Mouse (Mus musculus) heart, embryonic 10.5 days (tissue): ENCODE data around the gene Atg4d. TPM values are rescaled to one million over a fixed set of nuclear protein-coding genes. Genes with fewer than 3 reads are reported as not detected.
A peak's percentile ranks its signal among the peaks of the same experiment; 100 is the strongest.
"Not testable (repeated sequence)": the region's sequence is repeated elsewhere in the genome, so short reads cannot be mapped to it uniquely, and the experiment has no call there.

ENCODE experiments used
- DNase-seq: peaks from one replicate; pipeline ENCODE4 v3.0.0-alpha.2; 2017; ENCODE audit warnings: low spot score
- H3K27ac ChIP-seq: fragments of 300-500 bp; sonication (generic); 2 replicates; pipeline ENCODE4 v1.5.1; 2016; ENCODE audit warnings: mild to moderate bottlenecking
- H3K27me3 ChIP-seq: fragments of 300-500 bp; sonication (generic); 2 replicates; pipeline ENCODE4 v1.6.1; 2016; ENCODE audit warnings: mild to moderate bottlenecking; ENCODE audit not compliant: poor library complexity, insufficient read depth, severe bottlenecking
- H3K36me3 ChIP-seq: fragments of 300-500 bp; sonication (generic); 2 replicates; pipeline ENCODE4 v1.6.1; 2016; ENCODE audit warnings: mild to moderate bottlenecking, moderate library complexity
- H3K4me1 ChIP-seq: fragments of 300-500 bp; sonication (generic); 2 replicates; pipeline ENCODE4 v1.6.1; 2016; ENCODE audit warnings: mild to moderate bottlenecking
- H3K4me3 ChIP-seq: fragments of 300-500 bp; sonication (generic); 2 replicates; pipeline ENCODE4 v1.5.1; 2016; ENCODE audit warnings: mild to moderate bottlenecking, moderate library complexity
- H3K9me3 ChIP-seq: fragments of 300-500 bp; sonication (generic); 2 replicates; pipeline ENCODE4 v1.6.1; 2016; ENCODE audit warnings: mild to moderate bottlenecking, moderate library complexity
- WGBS: fragments of 180-500 bp; shearing (Covaris S2); methylation state at CpG from one replicate; pipeline ENCODE4 v1.1.7; 2016; 5-methylcytosine and 5-hydroxymethylcytosine counted together
- polyA plus RNA-seq: library from polyadenylated mRNA; unstranded; fragments of >200 nt; fragmentation: Nextera tagmentation; extraction: Ambion mirVana; gene quantifications from 2 replicates; pipeline ENCODE4 v1.2.1, GENCODE M21; 2016

The Atg4d gene
- 50.6 and 57.9 TPM in 2 replicates for polyA plus RNA-seq

- 0 out of 2 replicates have a peak, but pooled peaks cover 6% of the 10 kb centered on the region for H3K27me3 ChIP-seq
- peaks cover 29% of the 10 kb centered on the region for H3K4me1 ChIP-seq
- H3K4me3 ChIP-seq: peak within 1 kb of the TSS; percentile 79
- no peaks in the 10 kb centered on the region for H3K9me3 ChIP-seq
- peaks cover 33% of the 10 kb centered on the region for H3K36me3 ChIP-seq
- peak within 1 kb of the TSS; percentile 91 for H3K27ac ChIP-seq
- WGBS: under 1% methylated on average over 49 of the region's 49 CpGs
- peak; percentile 100 for DNase-seq
Observed at GRCm38 (mm10) chr9:21265000-21265561, at the start of gene Atg4d. Gene Atg4d (plus strand): TSS chr9:21265293.

GRCm38 (mm10) chr9:21216050-21216841 is 48.8 kb upstream of the Atg4d start:
- peaks cover 8% of the 10 kb centered on the region; the same call in 1 of the 2 replicates for H3K27me3 ChIP-seq
- WGBS: 75% methylated on average over 25 of the region's 25 CpGs

GRCm38 (mm10) chr9:21219820-21220219 is 45.3 kb upstream of the Atg4d start:
- H3K36me3 ChIP-seq: no peaks in the 10 kb centered on the region
- peaks cover 20% of the 10 kb centered on the region for H3K4me1 ChIP-seq
- peaks cover 8% of the 10 kb centered on the region; the same call in 1 of the 2 replicates for H3K27me3 ChIP-seq
- no peak overlapping the region for H3K4me3 ChIP-seq
- DNase-seq: no peak
- 0 out of 2 replicates have a peak, but pooled peaks cover 3% of the 10 kb centered on the region for H3K9me3 ChIP-seq
- 52% methylated on average over 3 of the region's 3 CpGs for WGBS
- H3K27ac ChIP-seq: no peak overlapping the region

More at GRCm38 (mm10) chr9:21216050-21216841, 48.8 kb upstream of the Atg4d start:
- H3K4me3 ChIP-seq: no peak overlapping the region
- H3K9me3 ChIP-seq: no peaks in the 10 kb centered on the region
- H3K27ac ChIP-seq: no peak overlapping the region
- DNase-seq: no peak
- H3K36me3 ChIP-seq: peaks cover 11% of the 10 kb centered on the region; the same call in 1 of the 2 replicates
- peaks cover 15% of the 10 kb centered on the region for H3K4me1 ChIP-seq

GRCm38 (mm10) chr9:21220490-21221382 is 44.4 kb upstream of the Atg4d start:
- Histone ChIP-seq H3K36me3 (no peaks in the 10 kb centered on the region), H3K27ac (peak overlapping the region; percentile 83), H3K4me3 (peak overlapping the region; percentile 48), H3K27me3 (peaks cover 8% of the 10 kb centered on the region; the same call in 1 of the 2 replicates), H3K9me3 (0 out of 2 replicates have a peak, but pooled peaks cover 3% of the 10 kb centered on the region), H3K4me1 (peaks cover 29% of the 10 kb centered on the region)
- 9% methylated on average over 21 of the region's 21 CpGs for WGBS
- peak; percentile 97 for DNase-seq

GRCm38 (mm10) chr9:21221383-21221929 is 43.6 kb upstream of the Atg4d start:
- H3K4me3 ChIP-seq: 0 out of 2 replicates have a peak overlapping the region, but pooled peaks have one; percentile 48
- no peak for DNase-seq
- H3K27ac ChIP-seq: peak overlapping the region; percentile 83
- H3K36me3 ChIP-seq: no peaks in the 10 kb centered on the region
- H3K27me3 ChIP-seq: peaks cover 8% of the 10 kb centered on the region; the same call in 1 of the 2 replicates
- WGBS: 18% methylated on average over 7 of the region's 7 CpGs
- peaks cover 27% of the 10 kb centered on the region for H3K4me1 ChIP-seq
- 0 out of 2 replicates have a peak, but pooled peaks cover 3% of the 10 kb centered on the region for H3K9me3 ChIP-seq

- H3K27ac ChIP-seq, H3K27me3 ChIP-seq, H3K36me3 ChIP-seq, DNase-seq, H3K4me3 ChIP-seq, H3K9me3 ChIP-seq: not testable (repeated sequence)
- WGBS: 96% methylated on average over 2 of the region's 2 CpGs
- H3K4me1 ChIP-seq: peaks cover 36% of the 10 kb centered on the region
Observed at GRCm38 (mm10) chr9:21223490-21223889, 41.6 kb upstream of the Atg4d start.

GRCm38 (mm10) chr9:21223906-21224305 is 41.2 kb upstream of the Atg4d start:
- Histone ChIP-seq H3K27me3 (no peaks in the 10 kb centered on the region), H3K36me3 (0 out of 2 replicates have a peak, but pooled peaks cover 3% of the 10 kb centered on the region), H3K4me3 (no peak overlapping the region), H3K4me1 (peaks cover 36% of the 10 kb centered on the region), H3K9me3 (0 out of 2 replicates have a peak, but pooled peaks cover 3% of the 10 kb centered on the region), H3K27ac (no peak overlapping the region)
- WGBS: 82% methylated on average over 6 of the region's 6 CpGs
- no peak for DNase-seq

GRCm38 (mm10) chr9:21224576-21225414 is 40.3 kb upstream of the Atg4d start:
- 18% methylated on average over 26 of the region's 26 CpGs for WGBS
- Histone ChIP-seq H3K4me1 (peaks cover 36% of the 10 kb centered on the region), H3K27me3 (no peaks in the 10 kb centered on the region), H3K4me3 (peak overlapping the region; percentile 58), H3K27ac (peak overlapping the region; percentile 88), H3K9me3 (0 out of 2 replicates have a peak, but pooled peaks cover 3% of the 10 kb centered on the region), H3K36me3 (peaks cover 11% of the 10 kb centered on the region)
- no peak for DNase-seq

- peaks cover 17% of the 10 kb centered on the region for H3K36me3 ChIP-seq
- peaks cover 35% of the 10 kb centered on the region for H3K4me1 ChIP-seq
- 13% methylated on average over 7 of the region's 7 CpGs for WGBS
- DNase-seq: no peak
- peak overlapping the region; percentile 88 for H3K27ac ChIP-seq
- H3K4me3 ChIP-seq: peak overlapping the region; percentile 58
- no peaks in the 10 kb centered on the region for H3K27me3 ChIP-seq
- H3K9me3 ChIP-seq: 0 out of 2 replicates have a peak, but pooled peaks cover 3% of the 10 kb centered on the region
Observed at GRCm38 (mm10) chr9:21225415-21225758, 39.7 kb upstream of the Atg4d start.

GRCm38 (mm10) chr9:21227342-21227741 is 37.8 kb upstream of the Atg4d start:
- Histone ChIP-seq H3K4me3 (peak overlapping the region; percentile 52), H3K4me1 (peaks cover 25% of the 10 kb centered on the region), H3K27ac (peak overlapping the region; percentile 85), H3K36me3 (peaks cover 33% of the 10 kb centered on the region), H3K27me3 (no peaks in the 10 kb centered on the region), H3K9me3 (0 out of 2 replicates have a peak, but pooled peaks cover 3% of the 10 kb centered on the region)
- DNase-seq: no peak
- WGBS: 14% methylated on average over 16 of the region's 16 CpGs

GRCm38 (mm10) chr9:21231551-21231950 is 33.5 kb upstream of the Atg4d start:
- Histone ChIP-seq H3K4me3 (no peak overlapping the region), H3K36me3 (peaks cover 73% of the 10 kb centered on the region), H3K27ac (no peak overlapping the region), H3K4me1 (peaks cover 21% of the 10 kb centered on the region), H3K27me3 (no peaks in the 10 kb centered on the region), H3K9me3 (no peaks in the 10 kb centered on the region)
- no peak for DNase-seq
- 46% methylated on average over 23 of the region's 23 CpGs for WGBS
